Mouse (Mus musculus) liver, embryonic 13.5 days (tissue): Measurements from ENCODE around the gene Wnt2b. TPM values are rescaled to one million over a fixed set of nuclear protein-coding genes. Genes with fewer than 3 reads are reported as not detected.

Experiments used
- polyA plus RNA-seq: library from polyadenylated mRNA; unstranded; fragments of >200 nt; fragmentation: Nextera tagmentation; extraction: Ambion mirVana; gene quantifications from 2 replicates; pipeline ENCODE4 v1.2.1, GENCODE M21; 2015

Wnt2b gene
- polyA plus RNA-seq, 1 experiment from 2014 or later: 0.13 TPM

Other genes with a start within 250 kb of the Wnt2b start
- 0.37 and 0.59 TPM in 2 replicates for gene Ppm1j, start 180.9 kb downstream of the Wnt2b start, polyA plus RNA-seq
- gene Fam19a3, start 180.1 kb downstream of the Wnt2b start, polyA plus RNA-seq: not detected in 2 replicates
- 19.4 and 21.5 TPM in 2 replicates for gene Rhoc, start 173.5 kb downstream of the Wnt2b start, polyA plus RNA-seq
- gene Mov10, start 143.4 kb downstream of the Wnt2b start, polyA plus RNA-seq: 26.2 and 28.7 TPM in 2 replicates
- gene St7l, start 97.9 kb downstream of the Wnt2b start, polyA plus RNA-seq: 11.4 and 15.2 TPM in 2 replicates
- gene Capza1, start 97.4 kb downstream of the Wnt2b start, polyA plus RNA-seq: 98.0 and 121 TPM in 2 replicates
- gene Cttnbp2nl, start 91.2 kb upstream of the Wnt2b start, polyA plus RNA-seq: 2.3 and 2.8 TPM in 2 replicates
- gene 4930564D02Rik, start 104.9 kb upstream of the Wnt2b start, polyA plus RNA-seq: not detected in 2 replicates